Mouse (Mus musculus) neural tube, embryonic 14.5 days (tissue): ENCODE results near the gene Gm11992. TPM values are rescaled to one million over a fixed set of nuclear protein-coding genes. Genes with fewer than 3 reads are reported as not detected.

Experiments used
- ATAC-seq: fragments of 200-750 bp; cut with Nextera tagmentation; 2 replicates; pipeline ENCODE4 v1.8.0; 2017; ENCODE audit warnings: low read depth, mild to moderate bottlenecking, moderate TSS enrichment, moderate library complexity
- H3K27ac ChIP-seq: fragments of 300-500 bp; sonication (generic); 2 replicates; pipeline ENCODE4 v1.5.1; 2014; ENCODE audit warnings: low read depth, mild to moderate bottlenecking, control low read depth, low read length, moderate library complexity, mixed read lengths
- H3K27me3 ChIP-seq: fragments of 300-500 bp; sonication (generic); 2 replicates; pipeline ENCODE4 v1.6.1; 2014; ENCODE audit warnings: low read length; ENCODE audit not compliant: control insufficient read depth, insufficient read depth
- H3K36me3 ChIP-seq: fragments of 300-500 bp; sonication (generic); 2 replicates; pipeline ENCODE4 v1.6.1; 2014; ENCODE audit warnings: low read length, mixed read lengths; ENCODE audit not compliant: control insufficient read depth, insufficient read depth
- H3K4me1 ChIP-seq: fragments of 300-500 bp; sonication (generic); 2 replicates; pipeline ENCODE4 v1.6.1; 2014; ENCODE audit warnings: low read length; ENCODE audit not compliant: control insufficient read depth, insufficient read depth
- H3K4me2 ChIP-seq: fragments of 300-500 bp; sonication (generic); 2 replicates; pipeline ENCODE4 v1.6.1; 2014; ENCODE audit warnings: mild to moderate bottlenecking, low read depth, low read length, control low read depth
- H3K4me3 ChIP-seq: fragments of 300-500 bp; sonication (generic); 2 replicates; pipeline ENCODE4 v1.5.1; 2014; ENCODE audit warnings: low read depth, low read length, control low read depth, mixed read lengths
- H3K9ac ChIP-seq: fragments of 300-500 bp; sonication (generic); replicated peaks from 2 replicates; pipeline ENCODE4 v1.6.1; 2014; ENCODE audit warnings: low read depth, mild to moderate bottlenecking, control low read depth, low read length, mixed read lengths
- H3K9me3 ChIP-seq: fragments of 300-500 bp; sonication (generic); 2 replicates; pipeline ENCODE4 v1.6.1; 2016; ENCODE audit warnings: low read length; ENCODE audit not compliant: control insufficient read depth
- WGBS: fragments of 180-500 bp; shearing (Covaris S2); extraction: QIAGEN DNeasy Blood & Tissue Kit; methylation state at CpG from one replicate; pipeline ENCODE4 v1.1.7; 2014; 5-methylcytosine and 5-hydroxymethylcytosine counted together
- polyA plus RNA-seq: library from polyadenylated mRNA; unstranded; fragments of >200 nt; fragmentation: Nextera tagmentation; extraction: Ambion mirVana; gene quantifications from 2 replicates; pipeline ENCODE4 v1.2.1, GENCODE M21; 2014

The Gm11992 gene
- polyA plus RNA-seq, 1 experiment from 2014 or later: 2.6 TPM

DNA sequence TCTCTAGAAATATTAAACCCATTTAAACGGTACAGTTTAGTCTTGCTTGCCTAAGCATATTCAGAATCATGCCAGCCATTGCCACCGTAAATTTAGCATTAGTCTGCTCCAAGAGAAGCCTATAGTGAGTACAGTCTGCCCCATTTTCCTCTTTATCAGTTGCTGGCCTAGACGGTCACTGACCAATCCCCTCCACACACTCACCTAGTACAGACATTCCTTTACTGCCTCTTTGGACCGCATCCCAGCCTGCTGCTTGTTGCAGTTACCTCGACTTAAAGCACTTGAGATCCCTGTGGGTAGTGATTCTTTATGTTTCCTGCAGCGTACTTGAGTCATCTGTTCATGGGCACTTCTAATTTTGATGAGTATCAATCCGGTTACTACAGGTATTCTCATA is 23.6 kb upstream of the Gm11992 start:
- no peak overlapping the region for H3K4me2 ChIP-seq
- H3K27ac ChIP-seq: no peak overlapping the region
- no peaks in the 10 kb centered on the region for H3K27me3 ChIP-seq
- ATAC-seq: no peak
- H3K9me3 ChIP-seq: no peaks in the 10 kb centered on the region
- no peaks in the 10 kb centered on the region for H3K36me3 ChIP-seq
- H3K4me3 ChIP-seq: no peak overlapping the region
- H3K4me1 ChIP-seq: no peaks in the 10 kb centered on the region
- 82% methylated on average over 7 of the region's 7 CpGs for WGBS
- H3K9ac ChIP-seq: no peak overlapping the region

DNA sequence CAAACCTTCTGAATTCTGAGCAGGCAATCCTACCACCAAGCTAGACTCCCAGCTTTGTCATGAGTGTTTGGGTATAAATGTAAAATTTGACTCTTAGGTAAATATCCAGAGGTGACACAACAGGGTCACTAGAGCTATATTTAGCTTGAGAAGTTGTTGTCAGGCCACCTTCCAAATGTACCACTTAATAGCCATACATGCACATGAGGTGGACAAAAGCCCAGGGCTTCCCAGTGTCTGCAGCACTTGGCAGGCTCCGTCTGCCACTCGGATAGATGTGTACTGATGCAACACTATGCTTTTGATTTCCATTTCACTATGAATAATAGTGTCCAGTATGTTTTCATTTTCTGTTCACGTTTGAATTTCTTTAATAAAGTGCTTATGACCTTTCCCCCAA is 23.2 kb upstream of the Gm11992 start:
- Histone ChIP-seq H3K9ac (no peak overlapping the region), H3K36me3 (no peaks in the 10 kb centered on the region), H3K4me2 (no peak overlapping the region), H3K27me3 (no peaks in the 10 kb centered on the region), H3K4me1 (no peaks in the 10 kb centered on the region), H3K9me3 (no peaks in the 10 kb centered on the region), H3K27ac (no peak overlapping the region), H3K4me3 (no peak overlapping the region)
- ATAC-seq: no peak
- 83% methylated on average over 3 of the region's 3 CpGs for WGBS

DNA sequence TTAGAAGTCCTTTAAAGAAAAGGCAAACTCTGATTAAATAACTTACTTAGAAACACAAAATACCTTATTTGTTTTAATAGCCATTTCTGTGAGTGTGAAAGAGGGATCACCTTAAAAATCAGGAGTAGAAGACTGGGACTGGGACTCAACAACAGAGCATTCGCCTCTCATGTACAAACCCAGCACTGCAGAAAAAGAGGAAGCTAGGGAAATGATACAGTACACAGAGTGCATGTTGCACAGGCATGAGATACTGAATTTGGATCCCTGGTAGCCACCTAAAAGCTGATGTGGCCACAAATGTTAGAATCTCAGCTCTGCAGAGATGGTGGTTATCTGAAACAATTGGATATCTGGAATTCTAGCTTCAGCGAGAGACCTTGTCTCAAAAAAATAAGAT is 16.9 kb upstream of the Gm11992 start:
- no peaks in the 10 kb centered on the region for H3K27me3 ChIP-seq
- H3K9me3 ChIP-seq: no peaks in the 10 kb centered on the region
- WGBS: 91% methylated on average over 2 of the region's 2 CpGs
- H3K4me1 ChIP-seq: no peaks in the 10 kb centered on the region
- H3K9ac ChIP-seq: no peak overlapping the region
- no peak for ATAC-seq
- no peaks in the 10 kb centered on the region for H3K36me3 ChIP-seq
- H3K4me3 ChIP-seq: no peak overlapping the region
- H3K27ac ChIP-seq: no peak overlapping the region
- H3K4me2 ChIP-seq: no peak overlapping the region

DNA sequence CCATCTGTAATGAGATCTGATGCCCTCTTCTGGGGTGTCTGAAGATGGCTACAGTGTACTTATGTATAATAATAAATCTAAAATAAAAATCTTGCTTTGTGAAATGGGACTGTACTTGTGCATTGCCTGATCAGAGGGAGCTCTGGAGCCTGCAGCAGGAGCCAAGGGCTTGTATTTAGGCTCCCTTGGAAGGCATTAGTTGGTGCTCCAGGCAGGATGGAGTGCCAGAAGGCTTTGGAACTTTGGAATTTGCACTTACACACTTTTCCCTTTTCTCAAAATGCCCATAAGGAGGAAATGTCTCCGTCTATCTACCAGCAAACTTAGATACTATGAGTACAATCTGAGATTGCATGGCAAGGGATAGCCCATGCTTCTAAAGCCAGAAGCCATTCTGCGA is 1.8 kb upstream of the Gm11992 start:
- no peak for ATAC-seq
- WGBS: 96% methylated on average over 2 of the region's 2 CpGs
- no peak overlapping the region for H3K4me3 ChIP-seq

DNA sequence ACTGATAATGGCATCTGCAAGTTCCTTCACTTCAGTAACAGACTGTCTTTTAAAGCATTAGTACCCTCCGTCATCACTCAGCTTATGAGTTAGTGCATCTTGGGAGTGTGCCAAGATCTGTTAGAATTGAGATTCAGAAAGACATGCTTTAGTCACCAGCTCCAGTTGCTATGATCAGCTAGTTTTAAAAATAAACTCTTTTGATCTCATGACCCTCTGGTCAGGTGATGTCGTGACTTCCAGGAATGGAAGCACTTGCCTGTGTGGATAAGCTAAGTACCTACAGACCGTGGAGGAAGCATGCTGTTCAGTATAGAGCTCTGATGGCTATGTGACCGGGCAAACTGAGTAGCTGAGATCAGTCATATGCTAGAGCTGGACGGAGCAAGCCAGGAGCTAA is 1.4 kb upstream of the Gm11992 start:
- H3K4me3 ChIP-seq: no peak overlapping the region
- no peak for ATAC-seq
- H3K4me2 ChIP-seq: no peak overlapping the region
- H3K36me3 ChIP-seq: no peaks in the 10 kb centered on the region
- WGBS: 85% methylated on average over 5 of the region's 5 CpGs
- H3K4me1 ChIP-seq: no peaks in the 10 kb centered on the region
- no peaks in the 10 kb centered on the region for H3K27me3 ChIP-seq
- H3K27ac ChIP-seq: no peak overlapping the region
- no peak overlapping the region for H3K9ac ChIP-seq
- no peaks in the 10 kb centered on the region for H3K9me3 ChIP-seq

More for the DNA sequence above, 1.8 kb upstream of the Gm11992 start:
- Histone ChIP-seq H3K4me2 (no peak overlapping the region), H3K9ac (no peak overlapping the region), H3K9me3 (no peaks in the 10 kb centered on the region), H3K36me3 (no peaks in the 10 kb centered on the region), H3K27me3 (no peaks in the 10 kb centered on the region), H3K27ac (no peak overlapping the region), H3K4me1 (no peaks in the 10 kb centered on the region)

DNA sequence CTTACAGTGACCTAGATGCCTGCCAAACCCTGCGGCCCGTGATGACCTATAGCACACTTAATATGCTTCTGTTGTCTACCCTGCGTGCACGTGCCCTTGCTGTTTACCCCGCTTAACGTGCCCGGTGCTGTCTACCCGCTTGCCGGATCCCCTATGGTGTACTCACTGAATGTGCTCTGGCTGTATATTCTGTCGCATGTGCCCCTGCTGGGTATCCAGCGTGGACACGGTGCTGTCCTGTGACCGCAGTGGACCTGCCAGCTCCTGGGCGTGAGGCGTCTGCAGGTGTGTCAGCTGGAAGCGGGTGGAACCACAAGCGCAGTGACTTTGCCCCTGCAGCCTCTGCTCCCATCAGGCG is 288 bp downstream of the Gm11992 start, which contains the start of gene Sun3:
Sun3 (minus strand) TSS at position 289 of the 358 bp plus-strand sequence.
- H3K27ac ChIP-seq: no peak within 1 kb of the TSS
- under 1% methylated on average over 18 of the region's 18 CpGs for WGBS
- H3K4me3 ChIP-seq: peak within 1 kb of the TSS; percentile 45
- peak within 1 kb of the TSS; percentile 28; the same call in 1 of the 2 replicates for H3K9ac ChIP-seq
- H3K36me3 ChIP-seq: no peaks in the 10 kb centered on the region
- no peaks in the 10 kb centered on the region for H3K4me1 ChIP-seq
- H3K9me3 ChIP-seq: no peaks in the 10 kb centered on the region
- ATAC-seq: peak; percentile 80
- H3K4me2 ChIP-seq: peak within 1 kb of the TSS; percentile 97
- H3K27me3 ChIP-seq: no peaks in the 10 kb centered on the region

DNA sequence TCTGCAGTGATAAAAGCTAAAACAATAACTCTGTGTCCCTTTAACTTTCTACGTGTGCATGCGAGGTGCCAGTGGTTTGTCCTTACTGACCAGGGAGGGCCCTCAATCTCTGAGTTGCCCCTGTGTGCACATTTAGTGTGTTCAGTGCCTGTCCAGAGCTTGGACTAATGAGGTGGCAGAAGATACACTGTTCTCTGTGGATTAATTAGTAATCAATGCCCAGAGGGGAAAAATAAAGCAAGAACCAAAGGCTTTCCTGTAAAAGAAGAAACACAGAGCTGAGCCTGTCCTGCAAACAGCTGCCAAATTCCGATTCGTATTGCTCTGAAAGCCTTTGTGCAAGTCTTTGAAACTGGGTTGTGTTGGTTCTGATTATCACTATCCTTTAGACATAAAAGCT is 1.8 kb downstream of the Gm11992 start:
- Histone ChIP-seq H3K27me3 (no peaks in the 10 kb centered on the region), H3K4me3 (no peak overlapping the region), H3K4me2 (no peak overlapping the region), H3K9ac (no peak overlapping the region), H3K27ac (no peak overlapping the region), H3K9me3 (no peaks in the 10 kb centered on the region), H3K4me1 (no peaks in the 10 kb centered on the region), H3K36me3 (no peaks in the 10 kb centered on the region)
- 79% methylated on average over 4 of the region's 4 CpGs for WGBS
- no peak for ATAC-seq

DNA sequence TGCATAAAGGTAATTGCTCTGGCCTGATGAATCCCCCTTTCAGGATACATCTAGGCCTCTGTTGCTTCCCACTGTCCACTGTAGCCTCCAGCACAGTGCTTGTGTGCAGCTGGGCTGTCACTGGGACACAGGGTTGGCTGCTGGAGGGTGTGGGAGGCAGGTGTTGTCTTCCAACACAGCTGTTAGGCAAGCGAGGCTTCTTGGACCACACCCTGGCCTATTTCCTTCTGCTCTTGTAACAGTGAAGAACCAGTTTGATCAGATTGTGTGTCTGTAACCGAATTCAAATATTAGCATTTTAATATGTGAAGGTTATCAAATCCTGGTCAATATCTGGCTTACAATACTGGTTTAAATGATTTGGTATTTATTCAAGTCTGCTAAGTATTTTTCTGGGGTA is 3.5 kb downstream of the Gm11992 start:
- Histone ChIP-seq H3K27me3 (no peaks in the 10 kb centered on the region), H3K9me3 (no peaks in the 10 kb centered on the region)
- 74% methylated on average over 2 of the region's 2 CpGs for WGBS

DNA sequence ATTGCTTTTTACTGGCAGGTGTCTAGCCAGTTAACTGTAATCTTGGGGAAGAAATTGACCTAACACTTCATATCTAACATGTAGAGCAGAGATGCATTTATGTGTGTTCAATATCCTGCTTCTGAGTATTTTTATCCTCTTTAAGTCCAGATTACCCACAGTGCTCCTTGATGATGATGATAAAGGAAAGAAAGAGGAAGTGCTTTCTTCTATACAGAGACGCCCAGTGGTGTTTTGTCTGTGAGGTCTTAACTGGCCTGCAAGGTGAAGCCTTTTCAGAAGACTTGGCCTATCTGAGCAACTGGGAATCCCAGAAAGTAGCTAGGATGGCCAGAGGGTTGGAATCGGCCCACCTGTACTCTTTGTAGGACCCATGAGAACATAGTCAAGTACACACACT is 8.5 kb downstream of the Gm11992 start:
- Histone ChIP-seq H3K4me1 (no peaks in the 10 kb centered on the region), H3K4me2 (no peak overlapping the region), H3K27me3 (no peaks in the 10 kb centered on the region), H3K27ac (no peak overlapping the region), H3K4me3 (no peak overlapping the region), H3K9ac (no peak overlapping the region), H3K36me3 (no peaks in the 10 kb centered on the region), H3K9me3 (no peaks in the 10 kb centered on the region)
- no peak for ATAC-seq
- WGBS: 83% methylated on average over 2 of the region's 2 CpGs

More for the DNA sequence above, 3.5 kb downstream of the Gm11992 start:
- ATAC-seq: no peak
- no peak overlapping the region for H3K27ac ChIP-seq
- no peak overlapping the region for H3K4me2 ChIP-seq
- H3K4me3 ChIP-seq: no peak overlapping the region
- no peak overlapping the region for H3K9ac ChIP-seq
- no peaks in the 10 kb centered on the region for H3K4me1 ChIP-seq
- no peaks in the 10 kb centered on the region for H3K36me3 ChIP-seq

DNA sequence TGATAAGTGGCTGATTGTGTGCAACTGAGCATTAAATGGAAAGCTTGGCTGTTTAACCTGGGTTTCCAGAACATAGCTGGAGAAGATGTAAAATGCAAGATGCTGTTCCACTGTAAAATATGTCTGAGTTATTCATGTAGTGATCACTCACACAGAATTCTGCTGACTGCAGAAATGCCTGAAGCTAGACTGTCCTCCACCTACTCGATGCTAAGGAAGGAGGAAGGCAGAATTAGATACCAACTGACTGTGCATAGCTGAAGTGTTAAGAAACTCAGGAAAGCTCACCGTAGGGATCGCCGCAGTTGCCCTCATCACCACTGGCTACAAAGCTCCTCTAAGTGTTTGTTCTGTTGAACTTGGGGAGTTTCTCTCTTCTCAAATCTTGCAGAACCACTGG is 9.3 kb downstream of the Gm11992 start:
- Histone ChIP-seq H3K9me3 (no peaks in the 10 kb centered on the region), H3K4me1 (no peaks in the 10 kb centered on the region), H3K36me3 (no peaks in the 10 kb centered on the region), H3K9ac (no peak overlapping the region), H3K4me2 (no peak overlapping the region), H3K4me3 (no peak overlapping the region), H3K27ac (no peak overlapping the region), H3K27me3 (no peaks in the 10 kb centered on the region)
- no peak for ATAC-seq
- WGBS: 90% methylated on average over 4 of the region's 4 CpGs
